Mouse (Mus musculus): ENCODE measurements around the gene Fads3.

DNA sequence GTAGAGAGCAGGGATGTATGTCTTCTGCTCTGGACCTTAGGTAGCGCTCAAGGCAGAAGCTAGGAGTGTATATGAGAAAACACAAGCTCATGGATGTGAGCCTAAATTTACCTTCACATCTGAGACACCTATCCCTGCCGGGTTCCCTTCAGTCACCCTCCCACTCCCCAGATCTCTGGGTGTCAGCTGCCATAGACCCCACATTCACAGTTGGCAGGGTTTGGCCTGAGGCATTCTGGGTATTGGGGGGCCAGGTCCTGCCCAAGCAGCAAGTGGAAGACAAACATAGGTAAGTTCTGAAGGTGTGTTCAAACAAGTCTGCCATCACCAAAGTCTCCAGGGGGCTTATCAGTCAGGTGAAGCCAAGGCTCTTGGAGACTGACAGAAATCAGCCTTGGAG is 20.3 kb downstream of the Fads3 start:
- TF ChIP-seq CTCF (IDR thresholded peaks at IDR 0.05; ENCODE audit: insufficient read depth, low read length) (no peak), POLR2A (IDR thresholded peaks at IDR 0.05; ENCODE audit: borderline replicate concordance, extremely low read depth, low read depth, low read length) (no peak)
